ENCODE assay signal across 15 mouse cellular contexts in the genomic region with DNA sequence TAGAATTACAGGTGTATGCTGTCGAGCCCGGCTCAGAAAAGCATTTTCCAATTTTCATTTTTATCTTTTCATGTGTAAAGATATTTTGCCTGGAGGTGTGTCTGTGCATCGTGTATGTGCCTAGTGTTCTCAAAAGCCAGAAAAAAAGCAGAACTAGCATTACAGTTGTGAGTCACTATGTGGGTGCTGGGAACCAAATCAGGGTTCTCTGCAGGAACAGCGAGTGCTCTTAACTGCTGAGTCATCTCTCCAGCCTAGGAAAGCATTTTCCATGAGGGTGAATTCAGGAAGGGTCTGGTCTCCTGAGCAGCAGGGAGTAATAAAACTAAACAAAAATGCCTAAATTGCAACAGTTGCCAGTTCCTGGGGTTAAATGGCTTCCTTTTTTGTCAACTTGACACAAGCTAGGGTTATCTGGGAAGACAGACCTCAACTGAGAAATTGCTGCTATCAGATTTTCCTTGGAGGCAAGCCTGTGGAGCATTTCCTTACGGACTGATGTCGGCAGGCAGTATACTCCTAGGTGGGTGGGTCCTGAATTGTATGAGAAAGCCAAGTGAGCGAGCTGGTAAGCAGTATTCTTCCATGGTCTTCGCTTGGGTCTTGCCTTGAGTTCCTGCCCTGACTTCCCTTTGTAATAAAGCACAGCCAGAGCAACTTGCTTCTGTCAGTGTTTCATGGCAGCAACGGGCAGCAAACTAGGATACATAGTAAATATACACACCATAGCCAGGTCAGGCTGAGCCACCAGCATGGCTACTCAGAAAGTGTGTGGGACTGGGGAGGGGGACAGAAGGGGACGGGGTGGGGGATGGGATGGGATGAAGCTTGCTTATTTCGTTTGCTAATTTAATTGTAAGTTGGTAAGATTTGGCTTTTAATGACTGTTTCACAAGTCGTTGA. TPM values are rescaled to one million over a fixed set of nuclear protein-coding genes. Genes with fewer than 3 reads are reported as not detected.
A peak's percentile ranks its signal among the peaks of the same experiment; 100 is the strongest.
DNase-seq lines count a peak whose midpoint lies in the region; ATAC-seq and TF ChIP-seq lines count a peak whose summit lies in the region.
"Had no signal": no experiment of that assay in that cellular context is flagged by ENCODE, and none has a peak within 500 bp of the region (broad histone marks: within the 10 kb centered on the region; RNA-seq: fewer than 3 reads in every experiment).

No protein-coding gene starts in this region.

- dilution Hi-C loops in CH12.LX (cut with MboI; ENCODE audit: extremely low pct_ligation_motif_present, extremely low pct_unique_long_range_greater_than_20kb, low sequenced_read_pairs), result no loop called here

- peak; percentile 56; the same call in 1 of the 2 replicates for ATAC-seq in hindbrain, embryonic 16.5 days

- no peak overlapping the region for H3K4me2 ChIP-seq in hindbrain, embryonic 16.5 days (ENCODE audit: low read length)
- H3K4me2 ChIP-seq in CH12.LX (ENCODE audit: insufficient read depth, low read depth, poor library complexity, severe bottlenecking), result no peak overlapping the region
- H3K4me2 ChIP-seq: embryonic facial prominence, embryonic 15.5 days; heart, embryonic 15.5 days; intestine, embryonic 15.5 days; midbrain, embryonic 15.5 days had no signal

- TF ChIP-seq EP300 in CH12.LX (IDR thresholded peaks at IDR 0.05; ENCODE audit: low read length), result no peak

- H3K9me3 ChIP-seq in hindbrain, embryonic 16.5 days (ENCODE audit: control insufficient read depth, low read length), result no peaks in the 10 kb centered on the region
- H3K9me3 ChIP-seq in hindbrain, embryonic 10.5 days, result no peaks in the 10 kb centered on the region
- peaks cover 2% of the 10 kb centered on the region for H3K9me3 ChIP-seq in CH12.LX (replicated peaks; ENCODE audit: low read length)
- H3K9me3 ChIP-seq: embryonic facial prominence, embryonic 15.5 days; heart, embryonic 15.5 days; intestine, embryonic 15.5 days; midbrain, embryonic 15.5 days had no signal

- H3K27ac ChIP-seq in hindbrain, embryonic 16.5 days (ENCODE audit: low read depth, low read length), result no peak overlapping the region
- no peak overlapping the region for H3K27ac ChIP-seq in hindbrain, embryonic 10.5 days
- no peak overlapping the region for H3K27ac ChIP-seq in CH12.LX (ENCODE audit: insufficient read depth, low read depth)
- H3K27ac ChIP-seq: embryonic facial prominence, embryonic 15.5 days; heart, embryonic 15.5 days; intestine, embryonic 15.5 days; midbrain, embryonic 15.5 days; stomach, postnatal 0 days had no signal

- H3K9ac ChIP-seq in hindbrain, embryonic 16.5 days (ENCODE audit: low read depth, low read length), result no peak overlapping the region
- no peak overlapping the region for H3K9ac ChIP-seq in CH12.LX (ENCODE audit: insufficient read depth, low read depth)
- H3K9ac ChIP-seq: embryonic facial prominence, embryonic 15.5 days; heart, embryonic 15.5 days; intestine, embryonic 15.5 days; midbrain, embryonic 15.5 days had no signal

- in situ Hi-C loops in CH12.LX (cut with MboI; ENCODE audit: low pct_ligation_motif_present, low pct_unique_long_range_greater_than_20kb, low sequenced_read_pairs), result no loop called here

- no peak for TF ChIP-seq RAD21 in CH12.LX (IDR thresholded peaks at IDR 0.05; ENCODE audit: low read depth, low read length)

- H3K4me3 ChIP-seq in hindbrain, embryonic 16.5 days (ENCODE audit: low read length), result no peak overlapping the region
- no peak overlapping the region for H3K4me3 ChIP-seq in hindbrain, embryonic 10.5 days
- no peak overlapping the region for H3K4me3 ChIP-seq in CH12.LX (replicated peaks in 1 of 3; ENCODE audit: low read depth in 2 of 3, low read length in 2 of 3, poor library complexity in 1 of 3)
- H3K4me3 ChIP-seq: embryonic facial prominence, embryonic 15.5 days; heart, embryonic 15.5 days; intestine, embryonic 15.5 days; midbrain, embryonic 15.5 days; myocyte had no signal

- no peak for TF ChIP-seq POLR2A in CH12.LX (IDR thresholded peaks at IDR 0.05; ENCODE audit: low read depth, low read length)

- TF ChIP-seq CTCF in CH12.LX (conservative IDR thresholded peaks at IDR 0.05 in 1 of 2, IDR thresholded peaks at IDR 0.05 in 1 of 2; ENCODE audit: low read depth in 2 of 2, low read length in 2 of 2), result no peak

- DNase-seq in hindbrain, embryonic 10.5 days (ENCODE audit: low spot score), result no peak
- DNase-seq in 416B (ENCODE audit: low read depth), result peak; percentile 66
- peak; percentile 43 for DNase-seq in CH12.LX (ENCODE audit: extremely low read depth)
- DNase-seq in R1 (ENCODE audit: low read depth, low spot score), result peak; percentile 36
- DNase-seq in testis, postnatal 14 days (ENCODE audit: low spot score), result no peak
- DNase-seq in spleen, postnatal 14 days (ENCODE audit: low spot score in 2 of 2), result no peak
- DNase-seq: liver; right cerebral cortex, postnatal 25 days had no signal

- no peaks in the 10 kb centered on the region for H3K79me2 ChIP-seq in CH12.LX (replicated peaks; ENCODE audit: control insufficient read depth, extremely low read depth, insufficient read depth, poor library complexity, severe bottlenecking)

- H3K4me1 ChIP-seq in hindbrain, embryonic 16.5 days (ENCODE audit: control insufficient read depth, insufficient read depth, low read depth, low read length), result no peaks in the 10 kb centered on the region
- no peaks in the 10 kb centered on the region for H3K4me1 ChIP-seq in hindbrain, embryonic 10.5 days (replicated peaks)
- 0 out of 4 replicates have a peak, but pooled peaks cover 2% of the 10 kb centered on the region in 2 experiments for H3K4me1 ChIP-seq in CH12.LX (ENCODE audit: control insufficient read depth in 1 of 2, insufficient read depth in 2 of 2)
- H3K4me1 ChIP-seq: intestine, embryonic 15.5 days had no signal

- 76% methylated on average over 12 of the region's 12 CpGs for WGBS in hindbrain, embryonic 16.5 days
- WGBS in hindbrain, embryonic 10.5 days, result 85% methylated on average over 12 of the region's 12 CpGs

- no peaks in the 10 kb centered on the region for H3K27me3 ChIP-seq in hindbrain, embryonic 16.5 days (replicated peaks; ENCODE audit: control insufficient read depth, insufficient read depth, low read length)
- no peaks in the 10 kb centered on the region for H3K27me3 ChIP-seq in hindbrain, embryonic 10.5 days (ENCODE audit: insufficient read depth, poor library complexity, severe bottlenecking)
- H3K27me3 ChIP-seq in CH12.LX (replicated peaks), result no peaks in the 10 kb centered on the region
- H3K27me3 ChIP-seq: embryonic facial prominence, embryonic 15.5 days; heart, embryonic 15.5 days; intestine, embryonic 15.5 days; midbrain, embryonic 15.5 days had no signal

- H3K36me3 ChIP-seq in hindbrain, embryonic 16.5 days (ENCODE audit: control insufficient read depth, insufficient read depth, low read length), result no peaks in the 10 kb centered on the region
- H3K36me3 ChIP-seq in hindbrain, embryonic 10.5 days, result peaks cover 9% of the 10 kb centered on the region
- H3K36me3 ChIP-seq in CH12.LX (replicated peaks in 1 of 2; ENCODE audit: control insufficient read depth in 1 of 2, insufficient read depth in 1 of 2, low read length in 1 of 2), result peaks cover 63 to 94% of the 10 kb centered on the region in 2 experiments
- H3K36me3 ChIP-seq: midbrain, embryonic 15.5 days had no signal

TF ChIP-seq in CH12.LX, 34 proteins besides CTCF, POLR2A, EP300 and RAD21:
- no peak for TF ChIP-seq KAT2A (IDR thresholded peaks at IDR 0.05; ENCODE audit: insufficient replicate concordance, low read length)
- TF ChIP-seq MAFK (IDR thresholded peaks at IDR 0.05; ENCODE audit: insufficient replicate concordance, low read length), result peak; percentile 54; the same call in 1 of the 2 replicates

RNA-seq across cellular contexts. Expression of a gene that starts 29.4 kb away (rescaled TPM):
- 28.4 and 29.9 TPM in 2 replicates for polyA plus RNA-seq in hindbrain, embryonic 16.5 days (2015; fragmentation: Nextera tagmentation; extraction: Ambion mirVana)
- polyA plus RNA-seq in hindbrain, embryonic 10.5 days (2016; fragmentation: Nextera tagmentation; extraction: Ambion mirVana), result 220 and 240 TPM in 2 replicates
- total RNA-seq in CH12.LX (2012; rRNA removed), result 102 and 104 TPM in 2 replicates
- total RNA-seq in CH12.LX (2014; rRNA removed), result 130 and 138 TPM in 2 replicates
- polyA plus RNA-seq in CH12.LX (2012; ENCODE audit: insufficient read length, low read depth), result 74.2 and 83.9 TPM in 2 replicates

Comparison
In these comparisons a context has a peak if more than half of its experiments do, and no peak if none do; other contexts are left out.
1. DNase-seq: peak in 416B (single experiment), CH12.LX (single experiment) and R1 (single experiment); none in hindbrain, embryonic 10.5 days (single experiment), testis, postnatal 14 days (single experiment) and spleen, postnatal 14 days (0 of 2).